Mouse (Mus musculus): Measurements from ENCODE around the gene Fbrsl1. TPM values are rescaled to one million over a fixed set of nuclear protein-coding genes. Genes with fewer than 3 reads are reported as not detected.

The Fbrsl1 gene
- polyA plus RNA-seq, 1 experiment from 2014 or later: 16.7 TPM

- H3K4me1 ChIP-seq (ENCODE audit: control insufficient read depth, insufficient read depth, low read length): no peaks in the 10 kb centered on the region; the same call in 1 of the 2 replicates
- no peak overlapping the region for H3K27ac ChIP-seq (ENCODE audit: low read depth, low read length)
- no peaks in the 10 kb centered on the region for H3K27me3 ChIP-seq (ENCODE audit: control insufficient read depth, insufficient read depth, low read length)
- no peaks in the 10 kb centered on the region for H3K9me3 ChIP-seq (ENCODE audit: control insufficient read depth, low read length)
- 90% methylated on average over 6 of the region's 6 CpGs for WGBS
- no peak overlapping the region for H3K4me3 ChIP-seq (ENCODE audit: low read length)
- H3K4me2 ChIP-seq (replicated peaks; ENCODE audit: low read depth, low read length): no peak overlapping the region
- H3K9ac ChIP-seq (ENCODE audit: low read depth, low read length): no peak overlapping the region
- H3K36me3 ChIP-seq (ENCODE audit: control insufficient read depth, insufficient read depth, low read length): peaks cover 2% of the 10 kb centered on the region; the same call in 1 of the 2 replicates
- ATAC-seq (ENCODE audit: low FRiP score, low TSS enrichment): no peak
Observed at GRCm38 (mm10) chr5:110421393-110421792, 26.9 kb downstream of the Fbrsl1 start.

GRCm38 (mm10) chr5:110420950-110421349 is 27.4 kb downstream of the Fbrsl1 start:
- no peak for ATAC-seq (ENCODE audit: low FRiP score, low TSS enrichment)
- no peak overlapping the region for H3K4me3 ChIP-seq (ENCODE audit: low read length)
- H3K9ac ChIP-seq (ENCODE audit: low read depth, low read length): no peak overlapping the region
- no peaks in the 10 kb centered on the region for H3K9me3 ChIP-seq (ENCODE audit: control insufficient read depth, low read length)
- H3K27ac ChIP-seq (ENCODE audit: low read depth, low read length): no peak overlapping the region
- H3K27me3 ChIP-seq (ENCODE audit: control insufficient read depth, insufficient read depth, low read length): no peaks in the 10 kb centered on the region
- WGBS: 67% methylated on average over 1 of the region's 1 CpGs
- no peaks in the 10 kb centered on the region; the same call in 1 of the 2 replicates for H3K4me1 ChIP-seq (ENCODE audit: control insufficient read depth, insufficient read depth, low read length)
- H3K36me3 ChIP-seq (ENCODE audit: control insufficient read depth, insufficient read depth, low read length): peaks cover 2% of the 10 kb centered on the region; the same call in 1 of the 2 replicates
- H3K4me2 ChIP-seq (replicated peaks; ENCODE audit: low read depth, low read length): no peak overlapping the region

- no peak overlapping the region for H3K4me3 ChIP-seq (ENCODE audit: low read length)
- H3K27ac ChIP-seq (ENCODE audit: low read depth, low read length): no peak overlapping the region
- no peaks in the 10 kb centered on the region for H3K27me3 ChIP-seq (ENCODE audit: control insufficient read depth, insufficient read depth, low read length)
- H3K9ac ChIP-seq (ENCODE audit: low read depth, low read length): no peak overlapping the region
- H3K9me3 ChIP-seq (ENCODE audit: control insufficient read depth, low read length): no peaks in the 10 kb centered on the region
- WGBS: 74% methylated on average over 4 of the region's 4 CpGs
- H3K4me2 ChIP-seq (replicated peaks; ENCODE audit: low read depth, low read length): no peak overlapping the region
- no peaks in the 10 kb centered on the region; the same call in 1 of the 2 replicates for H3K4me1 ChIP-seq (ENCODE audit: control insufficient read depth, insufficient read depth, low read length)
- no peak for ATAC-seq (ENCODE audit: low FRiP score, low TSS enrichment)
- peaks cover 2% of the 10 kb centered on the region; the same call in 1 of the 2 replicates for H3K36me3 ChIP-seq (ENCODE audit: control insufficient read depth, insufficient read depth, low read length)
Observed at GRCm38 (mm10) chr5:110420201-110420600, 28.1 kb downstream of the Fbrsl1 start.

- Histone ChIP-seq H3K9ac (ENCODE audit: low read depth, low read length) (no peak overlapping the region), H3K36me3 (ENCODE audit: control insufficient read depth, insufficient read depth, low read length) (no peaks in the 10 kb centered on the region), H3K27me3 (ENCODE audit: control insufficient read depth, insufficient read depth, low read length) (no peaks in the 10 kb centered on the region), H3K4me1 (ENCODE audit: control insufficient read depth, insufficient read depth, low read length) (no peaks in the 10 kb centered on the region; the same call in 1 of the 2 replicates), H3K27ac (ENCODE audit: low read depth, low read length) (no peak overlapping the region), H3K4me3 (ENCODE audit: low read length) (no peak overlapping the region), H3K4me2 (replicated peaks; ENCODE audit: low read depth, low read length) (no peak overlapping the region), H3K9me3 (ENCODE audit: control insufficient read depth, low read length) (no peaks in the 10 kb centered on the region)
- no peak for ATAC-seq (ENCODE audit: low FRiP score, low TSS enrichment)
- WGBS: 91% methylated on average over 1 of the region's 1 CpGs
Observed at GRCm38 (mm10) chr5:110418523-110418911, 29.8 kb downstream of the Fbrsl1 start.

GRCm38 (mm10) chr5:110417756-110418522 is 30.4 kb downstream of the Fbrsl1 start:
- H3K36me3 ChIP-seq (ENCODE audit: control insufficient read depth, insufficient read depth, low read length): no peaks in the 10 kb centered on the region
- no peak for ATAC-seq (ENCODE audit: low FRiP score, low TSS enrichment)
- no peaks in the 10 kb centered on the region for H3K9me3 ChIP-seq (ENCODE audit: control insufficient read depth, low read length)
- H3K4me3 ChIP-seq (ENCODE audit: low read length): no peak overlapping the region
- no peak overlapping the region for H3K27ac ChIP-seq (ENCODE audit: low read depth, low read length)
- H3K27me3 ChIP-seq (ENCODE audit: control insufficient read depth, insufficient read depth, low read length): no peaks in the 10 kb centered on the region
- no peak overlapping the region for H3K9ac ChIP-seq (ENCODE audit: low read depth, low read length)
- WGBS: 52% methylated on average over 14 of the region's 14 CpGs
- H3K4me2 ChIP-seq (replicated peaks; ENCODE audit: low read depth, low read length): no peak overlapping the region
- no peaks in the 10 kb centered on the region; the same call in 1 of the 2 replicates for H3K4me1 ChIP-seq (ENCODE audit: control insufficient read depth, insufficient read depth, low read length)

- WGBS: 18% methylated on average over 7 of the region's 7 CpGs
- Histone ChIP-seq H3K4me3 (ENCODE audit: low read length) (no peak overlapping the region), H3K9ac (ENCODE audit: low read depth, low read length) (no peak overlapping the region), H3K4me2 (replicated peaks; ENCODE audit: low read depth, low read length) (no peak overlapping the region), H3K36me3 (ENCODE audit: control insufficient read depth, insufficient read depth, low read length) (no peaks in the 10 kb centered on the region), H3K9me3 (ENCODE audit: control insufficient read depth, low read length) (no peaks in the 10 kb centered on the region), H3K27ac (ENCODE audit: low read depth, low read length) (no peak overlapping the region), H3K27me3 (ENCODE audit: control insufficient read depth, insufficient read depth, low read length) (no peaks in the 10 kb centered on the region), H3K4me1 (ENCODE audit: control insufficient read depth, insufficient read depth, low read length) (no peaks in the 10 kb centered on the region; the same call in 1 of the 2 replicates)
- no peak for ATAC-seq (ENCODE audit: low FRiP score, low TSS enrichment)
Observed at GRCm38 (mm10) chr5:110416825-110417401, 31.4 kb downstream of the Fbrsl1 start.

GRCm38 (mm10) chr5:110415806-110416700 is 32.2 kb downstream of the Fbrsl1 start:
- H3K27ac ChIP-seq (ENCODE audit: low read depth, low read length): no peak overlapping the region
- no peaks in the 10 kb centered on the region for H3K9me3 ChIP-seq (ENCODE audit: control insufficient read depth, low read length)
- ATAC-seq (ENCODE audit: low FRiP score, low TSS enrichment): no peak
- H3K4me1 ChIP-seq (ENCODE audit: control insufficient read depth, insufficient read depth, low read length): no peaks in the 10 kb centered on the region; the same call in 1 of the 2 replicates
- no peak overlapping the region for H3K4me3 ChIP-seq (ENCODE audit: low read length)
- no peak overlapping the region for H3K9ac ChIP-seq (ENCODE audit: low read depth, low read length)
- WGBS: 45% methylated on average over 13 of the region's 13 CpGs
- H3K27me3 ChIP-seq (ENCODE audit: control insufficient read depth, insufficient read depth, low read length): no peaks in the 10 kb centered on the region
- H3K36me3 ChIP-seq (ENCODE audit: control insufficient read depth, insufficient read depth, low read length): no peaks in the 10 kb centered on the region
- no peak overlapping the region for H3K4me2 ChIP-seq (replicated peaks; ENCODE audit: low read depth, low read length)

GRCm38 (mm10) chr5:110415022-110415421 is 33.3 kb downstream of the Fbrsl1 start:
- no peak overlapping the region for H3K9ac ChIP-seq (ENCODE audit: low read depth, low read length)
- ATAC-seq (ENCODE audit: low FRiP score, low TSS enrichment): no peak
- H3K4me1 ChIP-seq (ENCODE audit: control insufficient read depth, insufficient read depth, low read length): no peaks in the 10 kb centered on the region; the same call in 1 of the 2 replicates
- no peak overlapping the region for H3K4me3 ChIP-seq (ENCODE audit: low read length)
- H3K27ac ChIP-seq (ENCODE audit: low read depth, low read length): no peak overlapping the region
- 19% methylated on average over 5 of the region's 5 CpGs for WGBS
- H3K36me3 ChIP-seq (ENCODE audit: control insufficient read depth, insufficient read depth, low read length): no peaks in the 10 kb centered on the region
- no peaks in the 10 kb centered on the region for H3K27me3 ChIP-seq (ENCODE audit: control insufficient read depth, insufficient read depth, low read length)
- H3K4me2 ChIP-seq (replicated peaks; ENCODE audit: low read depth, low read length): no peak overlapping the region
- H3K9me3 ChIP-seq (ENCODE audit: control insufficient read depth, low read length): no peaks in the 10 kb centered on the region

Measured in kidney, embryonic 14.5 days (tissue).